Comparison of ENCODE assay signal across 11 mouse cellular contexts in genomic region chr7:142505942-142506341, GRCm38 (mm10). TPM values are rescaled to one million over a fixed set of nuclear protein-coding genes. Genes with fewer than 3 reads are reported as not detected.
DNase-seq lines count a peak whose midpoint lies in the region; ATAC-seq and TF ChIP-seq lines count a peak whose summit lies in the region.
"Had no signal": no experiment of that assay in that cellular context is flagged by ENCODE, and none has a peak within 500 bp of the region (broad histone marks: within the 10 kb centered on the region; RNA-seq: fewer than 3 reads in every experiment).

No protein-coding gene starts in this region.

- H3K4me2 ChIP-seq in heart, embryonic 11.5 days, result no peak overlapping the region
- H3K4me2 ChIP-seq in embryonic facial prominence, embryonic 15.5 days (replicated peaks), result no peak overlapping the region
- no peak overlapping the region; the same call in 1 of the 2 replicates for H3K4me2 ChIP-seq in limb, embryonic 12.5 days

- TF ChIP-seq CTCF in ES-Bruce4 (IDR thresholded peaks at IDR 0.05; ENCODE audit: low read depth, low read length), result no peak

- intact Hi-C loops in heart, postnatal 25 days (cut with DNase I), result no loop called here

- no peaks in the 10 kb centered on the region for H3K9me3 ChIP-seq in heart, embryonic 11.5 days (replicated peaks; ENCODE audit: control insufficient read depth, low read length)
- H3K9me3 ChIP-seq in ES-Bruce4 (replicated peaks; ENCODE audit: control insufficient read depth, insufficient read depth, low read length, poor library complexity, severe bottlenecking), result no peaks in the 10 kb centered on the region
- no peaks in the 10 kb centered on the region for H3K9me3 ChIP-seq in embryonic facial prominence, embryonic 15.5 days (replicated peaks)
- H3K9me3 ChIP-seq in limb, embryonic 12.5 days, result no peaks in the 10 kb centered on the region
- H3K9me3 ChIP-seq: megakaryocyte, embryonic 14.5 days had no signal

- H3K9ac ChIP-seq in heart, embryonic 11.5 days (ENCODE audit: low read depth, low read length), result 0 out of 2 replicates have a peak overlapping the region, but pooled peaks have one; percentile 4
- no peak overlapping the region for H3K9ac ChIP-seq in ES-Bruce4 (ENCODE audit: low read depth, poor library complexity, severe bottlenecking)
- H3K9ac ChIP-seq in embryonic facial prominence, embryonic 15.5 days, result no peak overlapping the region
- no peak overlapping the region for H3K9ac ChIP-seq in limb, embryonic 12.5 days (replicated peaks)

- WGBS in heart, embryonic 11.5 days (ENCODE audit: insufficient replicate concordance), result 28% methylated on average over 2 of the region's 2 CpGs
- 11% methylated on average over 2 of the region's 2 CpGs for WGBS in embryonic facial prominence, embryonic 15.5 days
- WGBS in limb, embryonic 12.5 days, result 17% methylated on average over 2 of the region's 2 CpGs

- H3K27me3 ChIP-seq in heart, embryonic 11.5 days (ENCODE audit: control insufficient read depth, insufficient read depth, low read length), result no peaks in the 10 kb centered on the region
- no peaks in the 10 kb centered on the region for H3K27me3 ChIP-seq in ES-Bruce4 (ENCODE audit: control insufficient read depth, insufficient read depth, low read length, poor library complexity, severe bottlenecking)
- no peaks in the 10 kb centered on the region for H3K27me3 ChIP-seq in embryonic facial prominence, embryonic 15.5 days
- H3K27me3 ChIP-seq in limb, embryonic 12.5 days, result no peaks in the 10 kb centered on the region

- peaks cover 2% of the 10 kb centered on the region; the same call in 1 of the 2 replicates for H3K36me3 ChIP-seq in heart, embryonic 11.5 days (ENCODE audit: control insufficient read depth, insufficient read depth, low read length)
- no peaks in the 10 kb centered on the region for H3K36me3 ChIP-seq in ES-Bruce4 (ENCODE audit: control insufficient read depth, insufficient read depth, low read length, poor library complexity, severe bottlenecking)
- H3K36me3 ChIP-seq in embryonic facial prominence, embryonic 15.5 days, result no peaks in the 10 kb centered on the region
- no peaks in the 10 kb centered on the region for H3K36me3 ChIP-seq in limb, embryonic 12.5 days

- peaks cover 28% of the 10 kb centered on the region for H3K4me1 ChIP-seq in heart, embryonic 11.5 days (ENCODE audit: control insufficient read depth, insufficient read depth, low read length)
- H3K4me1 ChIP-seq in ES-Bruce4 (ENCODE audit: control insufficient read depth, insufficient read depth, low read length), result peaks cover 2% of the 10 kb centered on the region
- peaks cover 46% of the 10 kb centered on the region for H3K4me1 ChIP-seq in embryonic facial prominence, embryonic 15.5 days
- H3K4me1 ChIP-seq in limb, embryonic 12.5 days (replicated peaks), result peaks cover 45% of the 10 kb centered on the region
- H3K4me1 ChIP-seq: megakaryocyte, embryonic 14.5 days had no signal

- 0 out of 2 replicates have a peak, but pooled peaks have one; percentile 43 for TF ChIP-seq EP300 in ES-Bruce4 (IDR thresholded peaks at IDR 0.05; ENCODE audit: insufficient read depth, low read depth, low read length)

- no peak for ATAC-seq in heart, embryonic 11.5 days (replicated peaks; ENCODE audit: insufficient number of reproducible peaks, low FRiP score, low TSS enrichment)
- no peak for ATAC-seq in embryonic facial prominence, embryonic 15.5 days (ENCODE audit: insufficient number of reproducible peaks, low FRiP score, low TSS enrichment, low read depth)
- peak; percentile 28; the same call in 1 of the 2 replicates for ATAC-seq in limb, embryonic 12.5 days (ENCODE audit: insufficient number of reproducible peaks, insufficient read depth, low FRiP score, low TSS enrichment, low read depth)

- no peak for DNase-seq in heart, postnatal 25 days (ENCODE audit: low spot score)
- no peak for DNase-seq in urinary bladder, postnatal 10 days (ENCODE audit: low spot score)
- DNase-seq in thymus, postnatal 4 days, result no peak
- DNase-seq in adrenal gland, postnatal 4 days (ENCODE audit: low spot score in 2 of 2), result no peak
- DNase-seq: B cell, adult 2 months; spleen, adult 18-20 months had no signal

- H3K27ac ChIP-seq in heart, embryonic 11.5 days (ENCODE audit: low read depth, low read length), result 0 out of 2 replicates have a peak overlapping the region, but pooled peaks have one; percentile 0
- H3K27ac ChIP-seq in ES-Bruce4 (ENCODE audit: insufficient read depth, low read length), result no peak overlapping the region
- peak overlapping the region; percentile 31; the same call in 1 of the 2 replicates for H3K27ac ChIP-seq in embryonic facial prominence, embryonic 15.5 days (replicated peaks)
- peak overlapping the region; percentile 62 for H3K27ac ChIP-seq in limb, embryonic 12.5 days

- TF ChIP-seq POLR2A in ES-Bruce4 (IDR thresholded peaks at IDR 0.05; ENCODE audit: insufficient read depth, low read length), result no peak

- no peak overlapping the region for H3K4me3 ChIP-seq in heart, embryonic 11.5 days (ENCODE audit: low read depth, low read length)
- H3K4me3 ChIP-seq in ES-Bruce4 (ENCODE audit: low read depth, low read length), result no peak overlapping the region
- no peak overlapping the region for H3K4me3 ChIP-seq in embryonic facial prominence, embryonic 15.5 days (replicated peaks)
- no peak overlapping the region for H3K4me3 ChIP-seq in limb, embryonic 12.5 days (replicated peaks)
- H3K4me3 ChIP-seq: megakaryocyte, embryonic 14.5 days had no signal

RNA-seq across cellular contexts. Expression of gene Tnnt3, which starts 7.3 kb away (rescaled TPM):
- polyA plus RNA-seq in heart, embryonic 11.5 days (2014; fragmentation: Nextera tagmentation; extraction: Ambion mirVana), result 16.0 and 16.3 TPM in 2 replicates
- 1 to 10 TPM in 1 of 2 experiments, not detected in 1; 2.0 TPM for total RNA-seq in heart, postnatal 25 days (2021)
- 2.1 and 2.7 TPM in 2 replicates for polyA plus RNA-seq in ES-Bruce4 (2011; ENCODE audit: insufficient read depth, insufficient read length, low read depth, missing spikeins)
- polyA plus RNA-seq in embryonic facial prominence, embryonic 15.5 days (2015; fragmentation: Nextera tagmentation; extraction: Ambion mirVana), result 167 and 228 TPM in 2 replicates
- polyA plus RNA-seq in limb, embryonic 12.5 days (2016; fragmentation: Nextera tagmentation; extraction: Ambion mirVana), result 14.3 and 17.3 TPM in 2 replicates
- total RNA-seq in adrenal gland, postnatal 4 days (2021), result 100 to 1,000 TPM; 118 to 299 TPM

RNA-seq across cellular contexts. Expression of gene Mrpl23, which starts 26.5 kb away (rescaled TPM):
- polyA plus RNA-seq in heart, embryonic 11.5 days (2014; fragmentation: Nextera tagmentation; extraction: Ambion mirVana), result 15.4 and 19.3 TPM in 2 replicates
- total RNA-seq in heart, postnatal 25 days (2021), result 10 to 100 TPM; 16.1 to 39.0 TPM
- 15.1 and 15.2 TPM in 2 replicates for polyA plus RNA-seq in ES-Bruce4 (2011; ENCODE audit: insufficient read depth, insufficient read length, low read depth, missing spikeins)
- polyA plus RNA-seq in embryonic facial prominence, embryonic 15.5 days (2015; fragmentation: Nextera tagmentation; extraction: Ambion mirVana), result 28.5 and 32.7 TPM in 2 replicates
- 29.4 and 33.3 TPM in 2 replicates for polyA plus RNA-seq in limb, embryonic 12.5 days (2016; fragmentation: Nextera tagmentation; extraction: Ambion mirVana)
- total RNA-seq in adrenal gland, postnatal 4 days (2021), result 1 to 10 TPM; 8.2 to 9.5 TPM

RNA-seq across cellular contexts. Expression of gene Lsp1, which starts 45.3 kb away (rescaled TPM):
- 31.4 and 32.1 TPM in 2 replicates for polyA plus RNA-seq in heart, embryonic 11.5 days (2014; fragmentation: Nextera tagmentation; extraction: Ambion mirVana)
- total RNA-seq in heart, postnatal 25 days (2021), result 10 to 100 TPM; 43.7 to 48.1 TPM
- polyA plus RNA-seq in ES-Bruce4 (2011; ENCODE audit: insufficient read depth, insufficient read length, low read depth, missing spikeins), result 3.7 and 6.0 TPM in 2 replicates
- 49.3 and 58.9 TPM in 2 replicates for polyA plus RNA-seq in embryonic facial prominence, embryonic 15.5 days (2015; fragmentation: Nextera tagmentation; extraction: Ambion mirVana)
- 30.2 and 30.3 TPM in 2 replicates for polyA plus RNA-seq in limb, embryonic 12.5 days (2016; fragmentation: Nextera tagmentation; extraction: Ambion mirVana)
- 10 to 100 TPM; 25.1 to 43.0 TPM for total RNA-seq in adrenal gland, postnatal 4 days (2021)
